Mouse (Mus musculus): ENCODE data around the gene Slc35f1.

Slc35f1 gene

GRCm38 (mm10) chr10:52812861-52813260 is 122.5 kb downstream of the Slc35f1 start:
- Histone ChIP-seq H3K4me1 (replicated peaks; ENCODE audit: low read depth, low read length) (no peaks in the 10 kb centered on the region), H3K4me3 (replicated peaks; ENCODE audit: low read length) (no peak overlapping the region), H3K36me3 (ENCODE audit: insufficient read depth, low read length) (no peaks in the 10 kb centered on the region), H3K9me3 (ENCODE audit: low read length) (no peaks in the 10 kb centered on the region), H3K27me3 (ENCODE audit: insufficient read depth, low read length) (no peaks in the 10 kb centered on the region)
- no peak for TF ChIP-seq NANOG (IDR thresholded peaks at IDR 0.05; ENCODE audit: borderline replicate concordance, low read length)
- no peak for TF ChIP-seq POU5F1 (IDR thresholded peaks at IDR 0.05; ENCODE audit: borderline replicate concordance, low read length)
- no peak for TF ChIP-seq CTCF (conservative IDR thresholded peaks at IDR 0.05; ENCODE audit: low read length)

- TF ChIP-seq POU5F1 (IDR thresholded peaks at IDR 0.05; ENCODE audit: borderline replicate concordance, low read length) (no peak), CTCF (conservative IDR thresholded peaks at IDR 0.05; ENCODE audit: low read length) (no peak), NANOG (IDR thresholded peaks at IDR 0.05; ENCODE audit: borderline replicate concordance, low read length) (no peak)
- H3K27me3 ChIP-seq (ENCODE audit: insufficient read depth, low read length) = no peaks in the 10 kb centered on the region
- no peak overlapping the region for H3K4me3 ChIP-seq (replicated peaks; ENCODE audit: low read length)
- H3K4me1 ChIP-seq (replicated peaks; ENCODE audit: low read depth, low read length) = no peaks in the 10 kb centered on the region
- H3K9me3 ChIP-seq (ENCODE audit: low read length) = no peaks in the 10 kb centered on the region
- no peaks in the 10 kb centered on the region for H3K36me3 ChIP-seq (ENCODE audit: insufficient read depth, low read length)
These were observed 124.0 kb downstream of the Slc35f1 start for GRCm38 (mm10) chr10:52814358-52814757.

- no peaks in the 10 kb centered on the region for H3K36me3 ChIP-seq (ENCODE audit: insufficient read depth, low read length)
- H3K4me1 ChIP-seq (replicated peaks; ENCODE audit: low read depth, low read length) = no peaks in the 10 kb centered on the region
- no peak overlapping the region for H3K4me3 ChIP-seq (replicated peaks; ENCODE audit: low read length)
- H3K27me3 ChIP-seq (ENCODE audit: insufficient read depth, low read length) = no peaks in the 10 kb centered on the region
- TF ChIP-seq POU5F1 (IDR thresholded peaks at IDR 0.05; ENCODE audit: borderline replicate concordance, low read length) = no peak
- no peak for TF ChIP-seq CTCF (conservative IDR thresholded peaks at IDR 0.05; ENCODE audit: low read length)
- no peak for TF ChIP-seq NANOG (IDR thresholded peaks at IDR 0.05; ENCODE audit: borderline replicate concordance, low read length)
- no peaks in the 10 kb centered on the region for H3K9me3 ChIP-seq (ENCODE audit: low read length)
These were observed 129.3 kb downstream of the Slc35f1 start for GRCm38 (mm10) chr10:52819661-52820060.

GRCm38 (mm10) chr10:52822909-52823308 is 132.6 kb downstream of the Slc35f1 start:
- TF ChIP-seq CTCF (conservative IDR thresholded peaks at IDR 0.05; ENCODE audit: low read length) = no peak
- TF ChIP-seq POU5F1 (IDR thresholded peaks at IDR 0.05; ENCODE audit: borderline replicate concordance, low read length) = no peak
- TF ChIP-seq NANOG (IDR thresholded peaks at IDR 0.05; ENCODE audit: borderline replicate concordance, low read length) = no peak
- no peaks in the 10 kb centered on the region for H3K36me3 ChIP-seq (ENCODE audit: insufficient read depth, low read length)

GRCm38 (mm10) chr10:52825746-52826145 is 135.4 kb downstream of the Slc35f1 start:
- Histone ChIP-seq H3K4me1 (replicated peaks; ENCODE audit: low read depth, low read length) (no peaks in the 10 kb centered on the region), H3K4me3 (replicated peaks; ENCODE audit: low read length) (no peak overlapping the region), H3K36me3 (ENCODE audit: insufficient read depth, low read length) (no peaks in the 10 kb centered on the region), H3K9me3 (ENCODE audit: low read length) (no peaks in the 10 kb centered on the region), H3K27me3 (ENCODE audit: insufficient read depth, low read length) (no peaks in the 10 kb centered on the region)
- TF ChIP-seq CTCF (conservative IDR thresholded peaks at IDR 0.05; ENCODE audit: low read length) (no peak), NANOG (IDR thresholded peaks at IDR 0.05; ENCODE audit: borderline replicate concordance, low read length) (no peak), POU5F1 (IDR thresholded peaks at IDR 0.05; ENCODE audit: borderline replicate concordance, low read length) (no peak)

More at GRCm38 (mm10) chr10:52822909-52823308, 132.6 kb downstream of the Slc35f1 start:
- no peaks in the 10 kb centered on the region for H3K4me1 ChIP-seq (replicated peaks; ENCODE audit: low read depth, low read length)
- H3K27me3 ChIP-seq (ENCODE audit: insufficient read depth, low read length) = no peaks in the 10 kb centered on the region
- no peak overlapping the region for H3K4me3 ChIP-seq (replicated peaks; ENCODE audit: low read length)
- no peaks in the 10 kb centered on the region for H3K9me3 ChIP-seq (ENCODE audit: low read length)

- Histone ChIP-seq H3K27me3 (ENCODE audit: insufficient read depth, low read length) (no peaks in the 10 kb centered on the region), H3K4me3 (replicated peaks; ENCODE audit: low read length) (no peak overlapping the region), H3K36me3 (ENCODE audit: insufficient read depth, low read length) (no peaks in the 10 kb centered on the region), H3K9me3 (ENCODE audit: low read length) (no peaks in the 10 kb centered on the region), H3K4me1 (replicated peaks; ENCODE audit: low read depth, low read length) (no peaks in the 10 kb centered on the region)
- no peak for TF ChIP-seq NANOG (IDR thresholded peaks at IDR 0.05; ENCODE audit: borderline replicate concordance, low read length)
- TF ChIP-seq POU5F1 (IDR thresholded peaks at IDR 0.05; ENCODE audit: borderline replicate concordance, low read length) = no peak
- no peak for TF ChIP-seq CTCF (conservative IDR thresholded peaks at IDR 0.05; ENCODE audit: low read length)
These were observed 150.5 kb downstream of the Slc35f1 start for GRCm38 (mm10) chr10:52840819-52841218.

GRCm38 (mm10) chr10:52851994-52852393 is 161.7 kb downstream of the Slc35f1 start:
- no peaks in the 10 kb centered on the region for H3K4me1 ChIP-seq (replicated peaks; ENCODE audit: low read depth, low read length)
- H3K9me3 ChIP-seq (ENCODE audit: low read length) = peaks cover 4% of the 10 kb centered on the region; the same call in 1 of the 2 replicates
- no peak for TF ChIP-seq NANOG (IDR thresholded peaks at IDR 0.05; ENCODE audit: borderline replicate concordance, low read length)
- TF ChIP-seq CTCF (conservative IDR thresholded peaks at IDR 0.05; ENCODE audit: low read length) = no peak
- no peak for TF ChIP-seq POU5F1 (IDR thresholded peaks at IDR 0.05; ENCODE audit: borderline replicate concordance, low read length)
- H3K36me3 ChIP-seq (ENCODE audit: insufficient read depth, low read length) = no peaks in the 10 kb centered on the region
- no peak overlapping the region for H3K4me3 ChIP-seq (replicated peaks; ENCODE audit: low read length)
- no peaks in the 10 kb centered on the region for H3K27me3 ChIP-seq (ENCODE audit: insufficient read depth, low read length)

GRCm38 (mm10) chr10:52860851-52861250 is 170.5 kb downstream of the Slc35f1 start:
- Histone ChIP-seq H3K4me1 (replicated peaks; ENCODE audit: low read depth, low read length) (peaks cover 4% of the 10 kb centered on the region; the same call in 1 of the 2 replicates), H3K36me3 (ENCODE audit: insufficient read depth, low read length) (no peaks in the 10 kb centered on the region), H3K27me3 (ENCODE audit: insufficient read depth, low read length) (no peaks in the 10 kb centered on the region), H3K9me3 (ENCODE audit: low read length) (peaks cover 8% of the 10 kb centered on the region), H3K4me3 (replicated peaks; ENCODE audit: low read length) (no peak overlapping the region)
- TF ChIP-seq CTCF (conservative IDR thresholded peaks at IDR 0.05; ENCODE audit: low read length) (no peak), POU5F1 (IDR thresholded peaks at IDR 0.05; ENCODE audit: borderline replicate concordance, low read length) (no peak), NANOG (IDR thresholded peaks at IDR 0.05; ENCODE audit: borderline replicate concordance, low read length) (no peak)

- Histone ChIP-seq H3K27me3 (ENCODE audit: insufficient read depth, low read length) (no peaks in the 10 kb centered on the region), H3K4me3 (replicated peaks; ENCODE audit: low read length) (no peak overlapping the region), H3K36me3 (ENCODE audit: insufficient read depth, low read length) (no peaks in the 10 kb centered on the region), H3K4me1 (replicated peaks; ENCODE audit: low read depth, low read length) (peaks cover 4% of the 10 kb centered on the region; the same call in 1 of the 2 replicates), H3K9me3 (ENCODE audit: low read length) (no peaks in the 10 kb centered on the region)
- no peak for TF ChIP-seq NANOG (IDR thresholded peaks at IDR 0.05; ENCODE audit: borderline replicate concordance, low read length)
- TF ChIP-seq CTCF (conservative IDR thresholded peaks at IDR 0.05; ENCODE audit: low read length) = no peak
- TF ChIP-seq POU5F1 (IDR thresholded peaks at IDR 0.05; ENCODE audit: borderline replicate concordance, low read length) = no peak
These were observed 174.6 kb downstream of the Slc35f1 start for GRCm38 (mm10) chr10:52864936-52865335.

Measured in E14TG2a.4 (cell line).